Mouse (Mus musculus) embryonic facial prominence, embryonic 15.5 days (tissue): ENCODE results near the gene Parvg. TPM values are rescaled to one million over a fixed set of nuclear protein-coding genes. Genes with fewer than 3 reads are reported as not detected.
A peak's percentile ranks its signal among the peaks of the same experiment; 100 is the strongest.

Source experiments
- ATAC-seq: fragments of 200-750 bp; cut with Nextera tagmentation; 2 replicates; pipeline ENCODE4 v1.8.0; 2017; ENCODE audit warnings: low read depth, moderate TSS enrichment; ENCODE audit not compliant: insufficient number of reproducible peaks, low FRiP score, low TSS enrichment
- H3K27ac ChIP-seq: fragments of 300-500 bp; sonication (generic); replicated peaks from 2 replicates; pipeline ENCODE4 v1.5.1; 2015; ENCODE audit warnings: mild to moderate bottlenecking, inconsistent platforms
- H3K27me3 ChIP-seq: fragments of 300-500 bp; sonication (generic); 2 replicates; pipeline ENCODE4 v1.6.1; 2015; ENCODE audit warnings: inconsistent platforms
- H3K36me3 ChIP-seq: fragments of 300-500 bp; sonication (generic); 2 replicates; pipeline ENCODE4 v1.6.1; 2015; ENCODE audit warnings: mild to moderate bottlenecking, inconsistent platforms
- H3K4me1 ChIP-seq: fragments of 300-500 bp; sonication (generic); 2 replicates; pipeline ENCODE4 v1.6.1; 2015; ENCODE audit warnings: inconsistent platforms
- H3K4me2 ChIP-seq: fragments of 300-500 bp; sonication (generic); replicated peaks from 2 replicates; pipeline ENCODE4 v1.6.1; 2015; ENCODE audit warnings: mild to moderate bottlenecking, inconsistent platforms
- H3K4me3 ChIP-seq: fragments of 300-500 bp; sonication (generic); replicated peaks from 2 replicates; pipeline ENCODE4 v1.5.1; 2015; ENCODE audit warnings: mild to moderate bottlenecking, inconsistent platforms
- H3K9ac ChIP-seq: fragments of 300-500 bp; sonication (generic); 2 replicates; pipeline ENCODE4 v1.6.1; 2015; ENCODE audit warnings: inconsistent platforms
- H3K9me3 ChIP-seq: fragments of 300-500 bp; sonication (generic); replicated peaks from 2 replicates; pipeline ENCODE4 v1.6.1; 2016; ENCODE audit warnings: inconsistent platforms
- WGBS: fragments of 180-500 bp; shearing (Covaris S2); methylation state at CpG from one replicate; pipeline ENCODE4 v1.1.7; 2015; 5-methylcytosine and 5-hydroxymethylcytosine counted together
- polyA plus RNA-seq: library from polyadenylated mRNA; unstranded; fragments of >200 nt; fragmentation: Nextera tagmentation; extraction: Ambion mirVana; gene quantifications from 2 replicates; pipeline ENCODE4 v1.2.1, GENCODE M21; 2015

Parvg gene
- polyA plus RNA-seq, 1 experiment from 2014 or later = 3.7 TPM

GRCm38 (mm10) chr15:84364746-84365145 is 40.9 kb downstream of the Parvg start:
- H3K27me3 ChIP-seq = no peaks in the 10 kb centered on the region
- no peak overlapping the region for H3K4me3 ChIP-seq
- no peak overlapping the region for H3K27ac ChIP-seq
- ATAC-seq = no peak
- H3K4me2 ChIP-seq = no peak overlapping the region
- peaks cover 28% of the 10 kb centered on the region for H3K4me1 ChIP-seq
- 83% methylated on average over 3 of the region's 3 CpGs for WGBS
- H3K36me3 ChIP-seq = no peaks in the 10 kb centered on the region
- H3K9me3 ChIP-seq = no peaks in the 10 kb centered on the region
- no peak overlapping the region for H3K9ac ChIP-seq

- Histone ChIP-seq H3K27ac (peak overlapping the region; percentile 17; the same call in 1 of the 2 replicates), H3K4me2 (no peak overlapping the region), H3K4me3 (no peak overlapping the region), H3K27me3 (no peaks in the 10 kb centered on the region), H3K36me3 (no peaks in the 10 kb centered on the region), H3K9ac (no peak overlapping the region), H3K4me1 (peaks cover 20% of the 10 kb centered on the region), H3K9me3 (no peaks in the 10 kb centered on the region)
- ATAC-seq = peak; percentile 70; the same call in 1 of the 2 replicates
- 41% methylated on average over 17 of the region's 17 CpGs for WGBS
Measured at GRCm38 (mm10) chr15:84365675-84366381, 42.0 kb downstream of the Parvg start.

- Histone ChIP-seq H3K9ac (no peak overlapping the region), H3K27ac (no peak overlapping the region), H3K27me3 (no peaks in the 10 kb centered on the region), H3K4me1 (peaks cover 18% of the 10 kb centered on the region), H3K9me3 (no peaks in the 10 kb centered on the region), H3K4me3 (no peak overlapping the region), H3K36me3 (no peaks in the 10 kb centered on the region), H3K4me2 (no peak overlapping the region)
- no peak for ATAC-seq
- WGBS = 79% methylated on average over 10 of the region's 10 CpGs
Measured at GRCm38 (mm10) chr15:84366574-84366989, 42.8 kb downstream of the Parvg start.

- no peak for ATAC-seq
- Histone ChIP-seq H3K36me3 (no peaks in the 10 kb centered on the region), H3K27ac (no peak overlapping the region), H3K4me3 (no peak overlapping the region), H3K4me1 (peaks cover 18% of the 10 kb centered on the region), H3K9ac (no peak overlapping the region), H3K9me3 (no peaks in the 10 kb centered on the region), H3K27me3 (no peaks in the 10 kb centered on the region), H3K4me2 (no peak overlapping the region)
- 81% methylated on average over 8 of the region's 8 CpGs for WGBS
Measured at GRCm38 (mm10) chr15:84367402-84367801, 43.6 kb downstream of the Parvg start.

GRCm38 (mm10) chr15:84372801-84373200 is 49.0 kb downstream of the Parvg start:
- Histone ChIP-seq H3K4me3 (no peak overlapping the region), H3K9me3 (no peaks in the 10 kb centered on the region), H3K4me1 (peaks cover 8% of the 10 kb centered on the region; the same call in 1 of the 2 replicates), H3K36me3 (no peaks in the 10 kb centered on the region), H3K9ac (no peak overlapping the region), H3K4me2 (no peak overlapping the region), H3K27ac (no peak overlapping the region), H3K27me3 (no peaks in the 10 kb centered on the region)
- no peak for ATAC-seq
- WGBS = 43% methylated on average over 5 of the region's 5 CpGs

- Histone ChIP-seq H3K9me3 (no peaks in the 10 kb centered on the region), H3K4me2 (no peak overlapping the region), H3K27ac (no peak overlapping the region), H3K9ac (no peak overlapping the region), H3K36me3 (no peaks in the 10 kb centered on the region), H3K4me1 (peaks cover 5% of the 10 kb centered on the region), H3K27me3 (no peaks in the 10 kb centered on the region), H3K4me3 (no peak overlapping the region)
- ATAC-seq = no peak
- 80% methylated on average over 9 of the region's 9 CpGs for WGBS
Measured at GRCm38 (mm10) chr15:84378734-84379133, 54.9 kb downstream of the Parvg start.

- ATAC-seq = no peak
- Histone ChIP-seq H3K27me3 (no peaks in the 10 kb centered on the region), H3K4me2 (no peak overlapping the region), H3K9ac (no peak overlapping the region), H3K4me1 (peaks cover 5% of the 10 kb centered on the region), H3K9me3 (no peaks in the 10 kb centered on the region), H3K27ac (no peak overlapping the region), H3K36me3 (no peaks in the 10 kb centered on the region), H3K4me3 (no peak overlapping the region)
- 42% methylated on average over 10 of the region's 10 CpGs for WGBS
Measured at GRCm38 (mm10) chr15:84380181-84380580, 56.4 kb downstream of the Parvg start.

GRCm38 (mm10) chr15:84384066-84384465 is 60.2 kb downstream of the Parvg start:
- Histone ChIP-seq H3K9me3 (peaks cover 9% of the 10 kb centered on the region; the same call in 1 of the 2 replicates), H3K4me2 (no peak overlapping the region), H3K27me3 (no peaks in the 10 kb centered on the region), H3K9ac (no peak overlapping the region), H3K36me3 (no peaks in the 10 kb centered on the region), H3K4me3 (no peak overlapping the region), H3K27ac (no peak overlapping the region), H3K4me1 (peaks cover 5% of the 10 kb centered on the region)
- 92% methylated on average over 9 of the region's 9 CpGs for WGBS
- no peak for ATAC-seq

GRCm38 (mm10) chr15:84385995-84386565 is 62.3 kb downstream of the Parvg start:
- no peak for ATAC-seq
- Histone ChIP-seq H3K27ac (no peak overlapping the region), H3K36me3 (no peaks in the 10 kb centered on the region), H3K9ac (no peak overlapping the region), H3K27me3 (no peaks in the 10 kb centered on the region), H3K9me3 (peaks cover 9% of the 10 kb centered on the region; the same call in 1 of the 2 replicates), H3K4me3 (no peak overlapping the region), H3K4me1 (no peaks in the 10 kb centered on the region), H3K4me2 (no peak overlapping the region)
- WGBS = 82% methylated on average over 8 of the region's 8 CpGs

DNA sequence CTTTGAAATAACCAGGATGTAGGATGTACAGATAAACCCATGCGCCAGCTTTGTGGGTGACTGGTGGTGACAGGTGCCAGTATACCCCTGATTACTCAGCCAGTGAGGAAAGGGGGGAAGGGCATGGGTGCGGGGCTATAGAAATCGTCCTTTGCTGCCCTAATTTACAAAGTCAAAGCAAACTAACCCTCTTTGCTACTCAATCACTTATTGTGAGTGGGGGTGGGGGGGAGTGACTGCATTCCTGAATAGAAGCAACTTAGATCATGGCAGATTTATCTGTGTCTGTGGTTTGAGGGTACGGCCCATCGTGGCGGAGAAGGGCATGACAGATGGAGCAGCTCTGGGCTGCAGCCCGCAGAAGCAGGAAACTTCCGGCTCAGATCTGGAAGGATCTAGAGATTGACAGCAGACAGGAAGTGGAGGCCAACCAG is 64.9 kb downstream of the Parvg start:
- H3K27ac ChIP-seq = no peak overlapping the region
- no peaks in the 10 kb centered on the region for H3K27me3 ChIP-seq
- H3K9me3 ChIP-seq = peaks cover 9% of the 10 kb centered on the region; the same call in 1 of the 2 replicates
- H3K4me3 ChIP-seq = no peak overlapping the region
- H3K9ac ChIP-seq = no peak overlapping the region
- WGBS = 76% methylated on average over 8 of the region's 8 CpGs
- H3K4me2 ChIP-seq = no peak overlapping the region
- no peaks in the 10 kb centered on the region for H3K36me3 ChIP-seq
- H3K4me1 ChIP-seq = peaks cover 7% of the 10 kb centered on the region; the same call in 1 of the 2 replicates
- no peak for ATAC-seq

DNA sequence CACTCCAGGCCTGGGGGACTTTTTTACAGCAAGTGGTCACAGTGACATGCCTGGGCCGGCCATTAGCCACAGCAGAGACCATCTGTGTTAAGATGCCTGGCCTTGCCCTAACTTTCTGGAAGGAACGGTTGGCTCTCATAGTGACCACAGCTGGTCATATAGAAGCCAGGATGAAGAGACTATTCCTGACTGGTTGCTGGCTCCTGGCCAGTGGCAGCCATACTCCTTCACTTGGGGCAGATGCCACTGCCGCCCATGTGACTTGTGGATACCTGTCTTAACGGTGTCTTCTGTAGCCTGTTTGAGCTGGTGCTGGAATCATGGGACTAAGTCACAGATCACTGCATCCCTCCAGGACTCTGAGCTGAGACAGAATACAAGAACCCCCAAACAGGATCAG is 68.3 kb downstream of the Parvg start:
- Histone ChIP-seq H3K4me1 (peaks cover 7% of the 10 kb centered on the region; the same call in 1 of the 2 replicates), H3K9ac (no peak overlapping the region), H3K27ac (no peak overlapping the region), H3K27me3 (peaks cover 2% of the 10 kb centered on the region; the same call in 1 of the 2 replicates), H3K36me3 (no peaks in the 10 kb centered on the region), H3K9me3 (peaks cover 9% of the 10 kb centered on the region; the same call in 1 of the 2 replicates), H3K4me2 (no peak overlapping the region), H3K4me3 (no peak overlapping the region)
- 94% methylated on average over 4 of the region's 4 CpGs for WGBS
- ATAC-seq = no peak
